ENCODE assay signal across 27 mouse cellular contexts in the genomic region with DNA sequence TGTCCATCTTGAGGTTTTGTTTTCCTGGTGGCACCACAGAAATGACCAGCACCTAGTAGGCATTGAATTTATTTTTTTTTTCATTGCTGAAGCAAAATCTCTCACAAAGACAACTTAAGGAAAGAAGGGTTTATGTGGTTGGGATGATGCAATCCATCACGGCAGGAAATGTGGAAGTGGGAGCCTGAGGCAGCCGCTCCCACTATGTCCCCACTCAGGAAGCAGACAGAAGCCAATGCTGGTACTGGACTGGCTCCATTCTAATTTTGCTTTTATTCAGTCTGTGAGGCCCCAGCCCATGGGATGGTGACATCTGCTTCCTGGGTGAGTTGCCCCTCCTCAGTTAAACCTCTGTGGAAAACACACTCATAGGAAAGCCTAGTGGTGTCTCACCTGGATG. TPM values are rescaled to one million over a fixed set of nuclear protein-coding genes. Genes with fewer than 3 reads are reported as not detected.
A peak's percentile ranks its signal among the peaks of the same experiment; 100 is the strongest.
DNase-seq lines count a peak whose midpoint lies in the region; ATAC-seq lines count a peak whose summit lies in the region.
"Had no signal": no experiment of that assay in that cellular context is flagged by ENCODE, and none has a peak within 500 bp of the region (broad histone marks: within the 10 kb centered on the region; RNA-seq: fewer than 3 reads in every experiment).

No protein-coding gene starts in this region.

- no peaks in the 10 kb centered on the region for H3K27me3 ChIP-seq in heart, embryonic 11.5 days (ENCODE audit: control insufficient read depth, insufficient read depth, low read length)
- H3K27me3 ChIP-seq: CH12.LX; embryonic facial prominence, embryonic 12.5 days; forebrain, embryonic 13.5 days; forebrain, embryonic 15.5 days had no signal

- H3K9me3 ChIP-seq in heart, embryonic 11.5 days (replicated peaks; ENCODE audit: control insufficient read depth, low read length) = no peaks in the 10 kb centered on the region
- H3K9me3 ChIP-seq: embryonic facial prominence, embryonic 10.5 days; embryonic facial prominence, embryonic 12.5 days; forebrain, embryonic 13.5 days; forebrain, embryonic 15.5 days had no signal

- H3K36me3 ChIP-seq in heart, embryonic 11.5 days (ENCODE audit: control insufficient read depth, insufficient read depth, low read length) = no peaks in the 10 kb centered on the region
- H3K36me3 ChIP-seq: embryonic facial prominence, embryonic 10.5 days; embryonic facial prominence, embryonic 12.5 days; forebrain, embryonic 15.5 days; G1E had no signal

- 71% methylated on average over 2 of the region's 2 CpGs for WGBS in heart, embryonic 11.5 days (ENCODE audit: insufficient replicate concordance)

- H3K4me3 ChIP-seq in heart, embryonic 11.5 days (ENCODE audit: low read depth, low read length) = no peak overlapping the region
- H3K4me3 ChIP-seq: embryonic facial prominence, embryonic 10.5 days; embryonic facial prominence, embryonic 12.5 days; forebrain, embryonic 13.5 days; forebrain, embryonic 15.5 days had no signal

- no peak overlapping the region for H3K4me2 ChIP-seq in heart, embryonic 11.5 days
- H3K4me2 ChIP-seq: embryonic facial prominence, embryonic 12.5 days; forebrain, embryonic 13.5 days; forebrain, embryonic 15.5 days had no signal

- ATAC-seq in heart, embryonic 11.5 days (replicated peaks; ENCODE audit: insufficient number of reproducible peaks, low FRiP score, low TSS enrichment) = no peak
- peak; percentile 83 for ATAC-seq in common myeloid progenitor, adult 5-6 weeks (replicated peaks; ENCODE audit: low read depth, poor library complexity, severe bottlenecking)
- peak; percentile 99 for ATAC-seq in megakaryocyte, adult 5-6 weeks (ENCODE audit: poor library complexity, severe bottlenecking)
- ATAC-seq: CD4-positive, CD25-positive, alpha-beta regulatory T cell, adult 4 months; forebrain, embryonic 13.5 days; forebrain, embryonic 15.5 days; forebrain, postnatal 0 days had no signal

- peak; percentile 91 for DNase-seq in heart, adult 11 months
- DNase-seq in monocyte, adult 2 months (ENCODE audit: low read depth in 1 of 2, low spot score in 2 of 2) = peak; percentile 22 to 34
- no peak for DNase-seq in adrenal gland, adult 8-10 months
- no peak for DNase-seq in ovary, postnatal 36 days (ENCODE audit: low spot score)
- no peak for DNase-seq in Muller cell, postnatal 12 days (ENCODE audit: inconsistent ontology term)
- DNase-seq: adrenal gland, adult 2 months; adrenal gland, postnatal 25 days; B cell, adult 2 months; cerebellum, adult 11 months; cerebellum, adult 18-20 months; cerebellum, adult 8-10 months; cerebellum, adult 9-11 months; cerebellum, postnatal 14 days; cerebellum, postnatal 36 days; forebrain, postnatal 0 days had no signal

- H3K27ac ChIP-seq in heart, embryonic 11.5 days (ENCODE audit: low read depth, low read length) = no peak overlapping the region
- H3K27ac ChIP-seq: embryonic facial prominence, embryonic 10.5 days; embryonic facial prominence, embryonic 12.5 days; forebrain, embryonic 13.5 days; forebrain, embryonic 15.5 days had no signal

- H3K9ac ChIP-seq in heart, embryonic 11.5 days (ENCODE audit: low read depth, low read length) = no peak overlapping the region
- H3K9ac ChIP-seq: embryonic facial prominence, embryonic 12.5 days; forebrain, embryonic 13.5 days; forebrain, embryonic 15.5 days; forebrain, postnatal 0 days had no signal

- no peaks in the 10 kb centered on the region for H3K4me1 ChIP-seq in heart, embryonic 11.5 days (ENCODE audit: control insufficient read depth, insufficient read depth, low read length)
- H3K4me1 ChIP-seq: embryonic facial prominence, embryonic 10.5 days; embryonic facial prominence, embryonic 12.5 days; forebrain, embryonic 13.5 days; forebrain, embryonic 15.5 days had no signal

RNA-seq across cellular contexts. Expression of a gene that starts 30.0 kb away (rescaled TPM):
- 32.3 and 33.3 TPM in 2 replicates for polyA plus RNA-seq in heart, embryonic 11.5 days (2014; fragmentation: Nextera tagmentation; extraction: Ambion mirVana)
- total RNA-seq in common myeloid progenitor, adult 5-6 weeks (2017) = not detected in 2 replicates
- 0.78 and 1.2 TPM in 2 replicates for total RNA-seq in megakaryocyte, adult 5-6 weeks (2015)
- total RNA-seq in megakaryocyte, adult 5-6 weeks (2017) = not detected in 2 replicates
- 1 to 10 TPM in 2 of 4 experiments, under 1 TPM in 2; 0.52 to 1.2 (median 0.83) TPM for total RNA-seq in adrenal gland, adult 8-10 months (2022)
- total RNA-seq: forebrain, postnatal 0 days; G1E had no signal
- polyA plus RNA-seq: brain, embryonic 14.5 days; CD4-positive, CD25-positive, alpha-beta regulatory T cell, adult 4 months; embryonic facial prominence, embryonic 12.5 days; forebrain, embryonic 11.5 days; forebrain, embryonic 13.5 days; G1E had no signal

Comparison
In these comparisons a context has a peak if more than half of its experiments do, and no peak if none do; other contexts are left out.
1. DNase-seq: peak in heart, adult 11 months (single experiment) and monocyte, adult 2 months (2 of 2); none in adrenal gland, adult 8-10 months (single experiment), ovary, postnatal 36 days (single experiment) and Muller cell, postnatal 12 days (single experiment).